Mouse (Mus musculus) MEL (cell line): ENCODE results near the gene Tmem179b.

Source experiments
- CHD2 ChIP-seq: IDR thresholded peaks from 2 replicates; pipeline ENCODE4 v1.6.1; 2011; ENCODE audit warnings: low read length, improper control_type of control experiment
- CTCF ChIP-seq, 3 experiments: IDR thresholded peaks in 2 of 3; conservative IDR thresholded peaks in 1 of 3; 2 replicates each; pipeline ENCODE4 v1.5.1; 2011 to 2012; ENCODE audit warnings: low read length in 3 of 3, low read depth in 2 of 3, mild to moderate bottlenecking in 2 of 3, improper control_type of control experiment in 1 of 3, inconsistent platforms in 1 of 3, mixed read lengths in 1 of 3, moderate library complexity in 1 of 3; ENCODE audit not compliant: control insufficient read depth in 1 of 3, insufficient read depth in 1 of 3, poor library complexity in 1 of 3, severe bottlenecking in 1 of 3
- MAFK ChIP-seq: IDR thresholded peaks from 2 replicates; pipeline ENCODE4 v1.6.1; 2011; ENCODE audit warnings: low read depth, mild to moderate bottlenecking, low read length, improper control_type of control experiment, borderline replicate concordance
- ZKSCAN1 ChIP-seq: IDR thresholded peaks from 2 replicates; pipeline ENCODE4 v1.6.1; 2012; ENCODE audit warnings: low read depth, mild to moderate bottlenecking, inconsistent platforms, low read length, improper control_type of control experiment, moderate library complexity

DNA sequence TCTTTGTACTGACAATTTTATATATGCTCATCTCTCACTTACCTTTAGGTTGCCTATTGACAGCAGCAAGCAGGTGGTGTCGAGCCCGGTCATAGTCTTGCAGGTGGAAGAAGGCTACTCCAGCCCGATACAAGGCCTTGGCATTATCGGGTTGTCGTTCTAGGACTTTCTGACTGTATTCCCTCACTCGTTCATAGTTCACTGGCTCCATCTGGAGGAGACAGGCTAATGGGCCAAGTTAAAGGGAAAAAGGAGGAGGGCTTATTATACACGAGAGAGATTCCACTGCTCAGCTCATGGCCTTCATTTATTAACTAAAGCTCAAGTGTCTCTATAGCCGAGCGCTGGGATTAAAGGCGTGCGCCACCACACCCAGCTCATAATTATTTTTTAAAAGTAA is 41.5 kb upstream of the Tmem179b start:
- TF ChIP-seq MAFK (no peak), CTCF (IDR thresholded peaks at IDR 0.05 in 2 of 3, conservative IDR thresholded peaks at IDR 0.05 in 1 of 3; ENCODE audit: control insufficient read depth in 1 of 3, insufficient read depth in 1 of 3, low read depth in 2 of 3, low read length in 3 of 3, poor library complexity in 1 of 3, severe bottlenecking in 1 of 3) (no peak), CHD2 (no peak), ZKSCAN1 (no peak)
